Mouse (Mus musculus) adrenal gland, postnatal 0 days (tissue): ENCODE measurements around the gene Lrrn4. TPM values are rescaled to one million over a fixed set of nuclear protein-coding genes. Genes with fewer than 3 reads are reported as not detected.

ENCODE experiments used
- polyA plus RNA-seq: library from polyadenylated mRNA; unstranded; fragments of >200 nt; fragmentation: Nextera tagmentation; extraction: Ambion mirVana; gene quantifications from 2 replicates; pipeline ENCODE4 v1.2.1, GENCODE M21; 2015

Gene Lrrn4
- polyA plus RNA-seq, result 9.1 and 12.7 TPM in 2 replicates

DNA sequence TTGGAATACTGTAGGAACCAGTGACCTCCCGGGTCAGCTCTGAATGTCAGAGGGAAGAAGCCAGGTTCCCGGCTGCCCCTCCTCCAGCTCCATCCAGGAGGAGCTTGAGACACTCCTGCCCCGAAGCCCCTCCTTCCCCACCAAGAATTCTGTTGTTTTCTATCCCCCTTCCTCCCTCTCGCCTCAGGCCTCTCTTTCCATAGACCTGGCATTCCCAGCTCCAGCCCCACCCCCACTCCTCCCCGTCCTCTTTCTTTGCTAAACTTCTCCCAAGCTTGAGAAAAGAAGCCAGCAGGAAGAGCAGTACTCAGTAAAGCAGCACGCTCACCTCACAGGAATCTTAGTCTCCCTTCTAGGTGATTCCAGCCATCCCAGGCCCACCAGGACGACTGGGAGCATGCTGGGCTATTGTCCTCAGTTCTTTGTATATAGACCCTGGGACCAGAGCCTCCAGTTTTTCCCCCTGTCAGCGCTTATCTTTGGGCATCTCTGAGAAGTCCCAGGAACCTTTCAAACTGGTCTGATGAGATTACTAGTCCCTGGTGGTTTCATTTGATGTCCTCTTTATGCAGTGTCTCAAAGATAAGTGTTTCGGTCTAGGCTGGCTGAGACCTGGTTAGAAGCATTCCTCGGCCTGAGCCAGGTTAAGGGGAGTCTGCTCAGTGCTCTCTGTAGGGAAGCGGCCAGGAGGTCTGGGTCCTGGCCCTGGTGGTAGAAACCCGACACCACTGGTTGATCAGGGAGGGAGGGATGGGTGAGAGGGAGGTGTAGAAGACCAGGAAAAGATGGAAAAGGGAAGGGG, at the start of gene Lrrn4:
TSS of gene Lrrn4 (minus strand) at position 48 of the 802 bp plus-strand sequence.

DNA sequence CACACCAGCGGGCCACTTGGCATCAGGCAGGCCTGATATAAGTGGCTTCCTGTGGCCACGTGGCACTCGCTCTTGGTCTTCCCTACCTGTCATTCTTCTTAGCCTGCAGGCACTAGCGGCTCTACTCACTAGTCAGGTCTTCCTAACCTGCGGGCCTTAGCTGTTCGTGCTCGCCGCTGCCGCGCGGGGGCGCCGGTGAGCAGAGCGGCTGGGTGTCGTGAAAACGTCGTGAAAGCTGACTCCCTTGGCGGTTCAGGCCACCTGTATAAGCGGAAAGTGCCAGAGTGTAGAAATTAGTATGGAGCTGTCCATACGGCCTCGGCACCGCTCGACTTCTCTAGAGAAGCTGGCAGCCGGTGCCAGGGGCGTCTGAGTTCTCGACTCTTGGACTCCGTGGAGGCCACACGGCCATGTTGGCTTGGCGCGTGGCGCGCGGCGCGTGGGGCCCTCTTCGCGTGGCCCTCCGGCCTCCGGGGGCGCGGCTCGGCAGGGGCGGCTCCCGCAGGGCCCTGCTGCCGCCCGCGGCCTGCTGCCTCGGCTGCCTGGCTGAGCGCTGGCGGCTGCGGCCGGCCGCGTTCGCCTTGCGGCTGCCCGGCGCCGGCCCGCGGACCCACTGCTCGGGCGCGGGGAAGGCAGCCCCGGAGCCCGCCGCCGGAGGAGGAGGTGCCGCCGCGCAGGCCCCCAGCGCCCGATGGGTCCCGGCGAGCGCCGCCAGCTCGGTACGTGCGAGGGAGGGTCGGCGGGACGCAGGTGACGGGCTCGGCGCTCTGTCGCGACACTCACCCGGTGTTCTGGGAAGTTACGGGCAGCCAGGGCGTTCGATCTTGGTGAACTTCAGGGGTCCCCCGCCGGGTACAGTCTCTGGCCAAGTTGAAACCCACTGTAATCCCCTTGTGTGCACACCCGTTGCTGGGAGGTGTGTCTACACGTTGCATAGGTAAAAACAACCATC, 34.0 kb downstream of the Lrrn4 start, which contains the start of gene Crls1:
TSS of gene Crls1 (plus strand) at position 260 of the 952 bp plus-strand sequence.

Other genes with a start within 250 kb of the Lrrn4 start
- gene Shld1, start 194.0 kb downstream of the Lrrn4 start, polyA plus RNA-seq, result 20.7 and 29.1 TPM in 2 replicates
- gene Chgb, start 99.6 kb downstream of the Lrrn4 start, polyA plus RNA-seq, result 401 and 1,045 TPM in 2 replicates
- gene Trmt6, start 64.8 kb downstream of the Lrrn4 start, polyA plus RNA-seq, result 24.5 and 38.0 TPM in 2 replicates
- gene Mcm8, start 64.8 kb downstream of the Lrrn4 start, polyA plus RNA-seq, result 4.3 and 6.7 TPM in 2 replicates
- 52.5 and 60.1 TPM in 2 replicates for gene Crls1, start 34.2 kb downstream of the Lrrn4 start, polyA plus RNA-seq
- 0.80 and 0.86 TPM in 2 replicates for gene Fermt1, start 65.0 kb upstream of the Lrrn4 start, polyA plus RNA-seq